Mouse (Mus musculus): Measurements from ENCODE around the gene Prmt2. TPM values are rescaled to one million over a fixed set of nuclear protein-coding genes. Genes with fewer than 3 reads are reported as not detected.
A peak's percentile ranks its signal among the peaks of the same experiment; 100 is the strongest.

Prmt2 gene
- polyA plus RNA-seq, 1 experiment from 2014 or later: 38.0 TPM

- TF ChIP-seq CTCF (IDR thresholded peaks at IDR 0.05; ENCODE audit: low read depth): no peak
- WGBS: 78% methylated on average over 4 of the region's 4 CpGs
- no peak for DNase-seq (ENCODE audit: low spot score)
Measured at GRCm38 (mm10) chr10:76185216-76185615, 52.4 kb downstream of the Prmt2 start.

GRCm38 (mm10) chr10:76174899-76175298, 62.8 kb downstream of the Prmt2 start:
- Histone ChIP-seq H3K4me2 (ENCODE audit: low read length) (no peak overlapping the region), H3K9me3 (replicated peaks; ENCODE audit: low read length) (no peaks in the 10 kb centered on the region), H3K4me1 (replicated peaks; ENCODE audit: insufficient read depth, low read length) (no peaks in the 10 kb centered on the region), H3K4me3 (replicated peaks; ENCODE audit: low read depth, low read length) (no peak overlapping the region), H3K9ac (ENCODE audit: low read depth, low read length) (no peak overlapping the region), H3K27me3 (ENCODE audit: insufficient read depth, low read length) (no peaks in the 10 kb centered on the region), H3K36me3 (ENCODE audit: insufficient read depth, low read length) (no peaks in the 10 kb centered on the region), H3K27ac (no peak overlapping the region)
- TF ChIP-seq CTCF (IDR thresholded peaks at IDR 0.05; ENCODE audit: low read depth): no peak
- WGBS: 50% methylated on average over 2 of the region's 2 CpGs
- DNase-seq (ENCODE audit: low spot score) (peak; percentile 16), ATAC-seq (replicated peaks; ENCODE audit: low FRiP score, low read depth) (no peak)

More at GRCm38 (mm10) chr10:76185216-76185615, 52.4 kb downstream of the Prmt2 start:
- no peaks in the 10 kb centered on the region for H3K9me3 ChIP-seq (replicated peaks; ENCODE audit: low read length)
- H3K27ac ChIP-seq: no peak overlapping the region
- ATAC-seq (replicated peaks; ENCODE audit: low FRiP score, low read depth): no peak
- H3K4me2 ChIP-seq (ENCODE audit: low read length): no peak overlapping the region
- no peaks in the 10 kb centered on the region for H3K36me3 ChIP-seq (ENCODE audit: insufficient read depth, low read length)
- no peaks in the 10 kb centered on the region for H3K4me1 ChIP-seq (replicated peaks; ENCODE audit: insufficient read depth, low read length)
- H3K27me3 ChIP-seq (ENCODE audit: insufficient read depth, low read length): no peaks in the 10 kb centered on the region
- H3K9ac ChIP-seq (ENCODE audit: low read depth, low read length): no peak overlapping the region
- H3K4me3 ChIP-seq (replicated peaks; ENCODE audit: low read depth, low read length): no peak overlapping the region

GRCm38 (mm10) chr10:76158009-76158408, 79.7 kb downstream of the Prmt2 start:
- no peak for TF ChIP-seq CTCF (IDR thresholded peaks at IDR 0.05; ENCODE audit: low read depth)
- no peak for DNase-seq (ENCODE audit: low spot score)
- WGBS: 63% methylated on average over 1 of the region's 1 CpGs
- Histone ChIP-seq H3K9ac (ENCODE audit: low read depth, low read length) (no peak overlapping the region), H3K9me3 (replicated peaks; ENCODE audit: low read length) (no peaks in the 10 kb centered on the region), H3K4me3 (replicated peaks; ENCODE audit: low read depth, low read length) (no peak overlapping the region), H3K36me3 (ENCODE audit: insufficient read depth, low read length) (no peaks in the 10 kb centered on the region), H3K4me1 (replicated peaks; ENCODE audit: insufficient read depth, low read length) (no peaks in the 10 kb centered on the region), H3K27ac (no peak overlapping the region), H3K4me2 (ENCODE audit: low read length) (no peak overlapping the region), H3K27me3 (ENCODE audit: insufficient read depth, low read length) (no peaks in the 10 kb centered on the region)
- ATAC-seq (replicated peaks; ENCODE audit: low FRiP score, low read depth): no peak

GRCm38 (mm10) chr10:76157528-76157927, 80.1 kb downstream of the Prmt2 start:
- no peak overlapping the region for H3K9ac ChIP-seq (ENCODE audit: low read depth, low read length)
- ATAC-seq (replicated peaks; ENCODE audit: low FRiP score, low read depth): no peak
- H3K9me3 ChIP-seq (replicated peaks; ENCODE audit: low read length): no peaks in the 10 kb centered on the region
- no peaks in the 10 kb centered on the region for H3K27me3 ChIP-seq (ENCODE audit: insufficient read depth, low read length)
- H3K27ac ChIP-seq: no peak overlapping the region
- H3K4me3 ChIP-seq (replicated peaks; ENCODE audit: low read depth, low read length): no peak overlapping the region
- no peak overlapping the region for H3K4me2 ChIP-seq (ENCODE audit: low read length)
- TF ChIP-seq CTCF (IDR thresholded peaks at IDR 0.05; ENCODE audit: low read depth): no peak
- no peaks in the 10 kb centered on the region for H3K36me3 ChIP-seq (ENCODE audit: insufficient read depth, low read length)
- no peaks in the 10 kb centered on the region for H3K4me1 ChIP-seq (replicated peaks; ENCODE audit: insufficient read depth, low read length)
- 73% methylated on average over 5 of the region's 5 CpGs for WGBS
- no peak for DNase-seq (ENCODE audit: low spot score)

MicroRNA genes within 50 kb of the gene (microRNA counts, 519-probe panel; counts per million panel counts)
- 330 counts per million, percentile 68 among the panel's probes with 10 or more counts for microRNA mmu-miR-678

Small RNA genes within 50 kb of the gene (microRNA-seq; reads per million reads assigned to microRNA genes)
- gene Mir678: not detected

Other genes starting within 250 kb of the Prmt2 start
- 12.4 and 15.1 TPM in 2 replicates for gene Zfp280b, start 205.2 kb downstream of the Prmt2 start, polyA plus RNA-seq (2015; fragmentation: Nextera tagmentation; extraction: Ambion mirVana)
- 0.06 and 0.14 TPM in 2 replicates for gene Slc5a4b, start 126.9 kb downstream of the Prmt2 start, polyA plus RNA-seq (2015; fragmentation: Nextera tagmentation; extraction: Ambion mirVana)
- gene Slc5a4a, start 90.4 kb downstream of the Prmt2 start, polyA plus RNA-seq (2015; fragmentation: Nextera tagmentation; extraction: Ambion mirVana): not detected in 2 replicates
- 0.42 and 0.45 TPM in 2 replicates for gene S100b, start 16.0 kb upstream of the Prmt2 start, polyA plus RNA-seq (2015; fragmentation: Nextera tagmentation; extraction: Ambion mirVana)
- 7.6 and 8.2 TPM in 2 replicates for gene Dip2a, start 107.4 kb upstream of the Prmt2 start, polyA plus RNA-seq (2015; fragmentation: Nextera tagmentation; extraction: Ambion mirVana)
- gene AC141477.1, start 202.6 kb upstream of the Prmt2 start, polyA plus RNA-seq (2015; fragmentation: Nextera tagmentation; extraction: Ambion mirVana): not detected in 2 replicates
- gene Pcnt, start 204.9 kb upstream of the Prmt2 start, polyA plus RNA-seq (2015; fragmentation: Nextera tagmentation; extraction: Ambion mirVana): 7.9 and 8.2 TPM in 2 replicates
- gene 2610028H24Rik, start 211.2 kb upstream of the Prmt2 start, polyA plus RNA-seq (2015; fragmentation: Nextera tagmentation; extraction: Ambion mirVana): not detected in 2 replicates
- 41.6 and 45.9 TPM in 2 replicates for gene Mcm3ap, start 231.1 kb upstream of the Prmt2 start, polyA plus RNA-seq (2015; fragmentation: Nextera tagmentation; extraction: Ambion mirVana)
- gene Ybey, start 231.2 kb upstream of the Prmt2 start, polyA plus RNA-seq (2015; fragmentation: Nextera tagmentation; extraction: Ambion mirVana): 5.4 and 5.9 TPM in 2 replicates